Mouse (Mus musculus) thymus, postnatal 14 days (tissue): ENCODE data around the gene Cdk2ap2.
"Not testable (repeated sequence)": the region's sequence is repeated elsewhere in the genome, so short reads cannot be mapped to it uniquely, and the experiment has no call there.

Source experiments
- DNase-seq: peaks from one replicate; pipeline ENCODE4 v3.0.0; 2021

Cdk2ap2 gene

GRCm38 (mm10) chr19:4068242-4068641 lies 28.7 kb upstream of the Cdk2ap2 start:
- not testable (repeated sequence) for DNase-seq

- no peak for DNase-seq
These were observed 28.1 kb upstream of the Cdk2ap2 start for GRCm38 (mm10) chr19:4068717-4069410.

- DNase-seq, result no peak
These were observed 26.7 kb upstream of the Cdk2ap2 start for GRCm38 (mm10) chr19:4070311-4070710.

GRCm38 (mm10) chr19:4070756-4071155 lies 26.2 kb upstream of the Cdk2ap2 start:
- DNase-seq, result no peak

- DNase-seq, result no peak
These were observed 25.6 kb upstream of the Cdk2ap2 start for GRCm38 (mm10) chr19:4071406-4071805.

GRCm38 (mm10) chr19:4072706-4073424 lies 24.1 kb upstream of the Cdk2ap2 start:
- DNase-seq, result no peak

GRCm38 (mm10) chr19:4075531-4075930 lies 21.5 kb upstream of the Cdk2ap2 start:
- DNase-seq, result no peak

GRCm38 (mm10) chr19:4079594-4079993 lies 17.4 kb upstream of the Cdk2ap2 start:
- no peak for DNase-seq

GRCm38 (mm10) chr19:4080511-4081009 lies 16.4 kb upstream of the Cdk2ap2 start:
- no peak for DNase-seq

GRCm38 (mm10) chr19:4081394-4081793 lies 15.6 kb upstream of the Cdk2ap2 start, which contains the start of gene Cabp2:
TSS of gene Cabp2 (plus strand) at chr19:4081578.
- DNase-seq, result no peak

- DNase-seq, result no peak
These were observed 14.6 kb upstream of the Cdk2ap2 start for GRCm38 (mm10) chr19:4082219-4082965.

GRCm38 (mm10) chr19:4083316-4083715 lies 13.7 kb upstream of the Cdk2ap2 start:
- DNase-seq, result no peak

- no peak for DNase-seq
These were observed 13.2 kb upstream of the Cdk2ap2 start for GRCm38 (mm10) chr19:4083826-4084225.

- no peak for DNase-seq
These were observed 12.0 kb upstream of the Cdk2ap2 start for GRCm38 (mm10) chr19:4084984-4085383.

- no peak for DNase-seq
These were observed 10.8 kb upstream of the Cdk2ap2 start for GRCm38 (mm10) chr19:4086156-4086555.

GRCm38 (mm10) chr19:4087090-4087489 lies 9.9 kb upstream of the Cdk2ap2 start:
- no peak for DNase-seq

GRCm38 (mm10) chr19:4088146-4088545 lies 8.8 kb upstream of the Cdk2ap2 start:
- no peak for DNase-seq

GRCm38 (mm10) chr19:4089128-4089527 lies 7.9 kb upstream of the Cdk2ap2 start:
- DNase-seq, result no peak

- no peak for DNase-seq
These were observed 6.5 kb upstream of the Cdk2ap2 start for GRCm38 (mm10) chr19:4090446-4090845.

GRCm38 (mm10) chr19:4091383-4091782 lies 5.6 kb upstream of the Cdk2ap2 start:
- DNase-seq, result no peak

- no peak for DNase-seq
These were observed 4.2 kb upstream of the Cdk2ap2 start for GRCm38 (mm10) chr19:4092750-4093149.

- no peak for DNase-seq
These were observed 3.2 kb upstream of the Cdk2ap2 start for GRCm38 (mm10) chr19:4093772-4094171.

- no peak for DNase-seq
These were observed 2.6 kb upstream of the Cdk2ap2 start for GRCm38 (mm10) chr19:4094348-4094747.
